Mouse (Mus musculus) lung, postnatal 0 days (tissue): ENCODE data around the gene Mafg.

ENCODE experiments used
- CTCF ChIP-seq: IDR thresholded peaks from 2 replicates; pipeline ENCODE4 v1.5.1; 2016; ENCODE audit warnings: antibody characterized with exemption, mild to moderate bottlenecking
- EP300 ChIP-seq: IDR thresholded peaks from 2 replicates; pipeline ENCODE4 v1.6.1; 2016; ENCODE audit warnings: antibody characterized with exemption, mild to moderate bottlenecking, control low read depth

DNA sequence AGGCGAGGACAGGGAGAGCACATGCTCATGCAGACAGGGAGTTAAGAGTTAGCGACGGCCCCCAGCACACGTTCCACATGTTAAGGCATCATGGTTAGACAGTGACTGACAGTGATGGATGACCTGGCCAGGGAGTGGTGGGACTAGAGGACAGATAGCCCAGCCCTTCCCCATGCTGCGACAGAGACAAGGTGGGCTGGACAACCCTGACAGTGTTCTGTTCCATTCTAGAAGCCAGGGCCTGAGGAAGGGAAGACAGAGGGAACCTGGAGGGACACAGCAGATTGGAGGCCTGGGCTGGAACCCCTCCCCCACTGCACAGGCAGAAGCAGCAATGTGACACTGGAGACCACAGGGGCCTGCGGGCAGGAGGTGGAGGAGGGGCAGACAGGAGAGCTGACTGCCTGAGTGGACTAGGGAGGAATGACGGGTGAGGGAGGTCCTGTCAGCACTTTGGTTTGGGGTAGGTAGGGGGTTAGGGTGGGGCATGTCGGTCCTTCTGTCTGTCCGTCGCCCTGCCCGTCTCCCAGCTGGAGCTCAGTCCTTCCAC, 54.6 kb downstream of the Mafg start:
- no peak for TF ChIP-seq EP300
- TF ChIP-seq CTCF = no peak
